Mouse (Mus musculus) limb, embryonic 10.5 days (tissue): Measurements from ENCODE around the gene Scamp4. TPM values are rescaled to one million over a fixed set of nuclear protein-coding genes. Genes with fewer than 3 reads are reported as not detected.
A peak's percentile ranks its signal among the peaks of the same experiment; 100 is the strongest.

ENCODE experiments used
- DNase-seq: peaks from one replicate; pipeline ENCODE4 v3.0.0-alpha.2; 2017; ENCODE audit warnings: low spot score
- H3K27ac ChIP-seq: fragments of 300-500 bp; sonication (generic); 2 replicates; pipeline ENCODE4 v1.5.1; 2016; ENCODE audit warnings: mild to moderate bottlenecking
- H3K27me3 ChIP-seq: fragments of 300-500 bp; sonication (generic); 2 replicates; pipeline ENCODE4 v1.6.1; 2016; ENCODE audit warnings: low read depth, mild to moderate bottlenecking; ENCODE audit not compliant: poor library complexity, severe bottlenecking
- H3K36me3 ChIP-seq: fragments of 300-500 bp; sonication (generic); 2 replicates; pipeline ENCODE4 v1.6.1; 2016; ENCODE audit warnings: mild to moderate bottlenecking, moderate library complexity
- H3K4me1 ChIP-seq: fragments of 300-500 bp; sonication (generic); 2 replicates; pipeline ENCODE4 v1.6.1; 2016
- H3K4me3 ChIP-seq: fragments of 300-500 bp; sonication (generic); 2 replicates; pipeline ENCODE4 v1.5.1; 2016; ENCODE audit warnings: mild to moderate bottlenecking, moderate library complexity
- H3K9me3 ChIP-seq: fragments of 300-500 bp; sonication (generic); replicated peaks from 2 replicates; pipeline ENCODE4 v1.6.1; 2016; ENCODE audit warnings: mild to moderate bottlenecking
- WGBS: fragments of 180-500 bp; shearing (Covaris S2); methylation state at CpG from one replicate; pipeline ENCODE4 v1.1.7; 2016; 5-methylcytosine and 5-hydroxymethylcytosine counted together
- polyA plus RNA-seq: library from polyadenylated mRNA; unstranded; fragments of >200 nt; fragmentation: Nextera tagmentation; extraction: Ambion mirVana; gene quantifications from 2 replicates; pipeline ENCODE4 v1.2.1, GENCODE M21; 2016

Gene Scamp4
- polyA plus RNA-seq, 1 experiment from 2014 or later: 87.8 TPM

GRCm38 (mm10) chr10:80653156-80653720, 50.6 kb downstream of the Scamp4 start:
- H3K27ac ChIP-seq: no peak overlapping the region
- H3K4me3 ChIP-seq: no peak overlapping the region
- H3K4me1 ChIP-seq: peaks cover 39% of the 10 kb centered on the region
- DNase-seq: no peak
- H3K27me3 ChIP-seq: no peaks in the 10 kb centered on the region
- no peaks in the 10 kb centered on the region for H3K9me3 ChIP-seq
- peaks cover 28% of the 10 kb centered on the region for H3K36me3 ChIP-seq
- WGBS: 90% methylated on average over 6 of the region's 6 CpGs

- H3K9me3 ChIP-seq: no peaks in the 10 kb centered on the region
- H3K27me3 ChIP-seq: no peaks in the 10 kb centered on the region
- H3K4me3 ChIP-seq: peak overlapping the region; percentile 93
- peak overlapping the region; percentile 96 for H3K27ac ChIP-seq
- WGBS: 92% methylated on average over 6 of the region's 6 CpGs
- no peak for DNase-seq
- H3K36me3 ChIP-seq: peaks cover 18% of the 10 kb centered on the region
- H3K4me1 ChIP-seq: peaks cover 48% of the 10 kb centered on the region
Measured at GRCm38 (mm10) chr10:80654866-80655265, 52.2 kb downstream of the Scamp4 start.

DNA sequence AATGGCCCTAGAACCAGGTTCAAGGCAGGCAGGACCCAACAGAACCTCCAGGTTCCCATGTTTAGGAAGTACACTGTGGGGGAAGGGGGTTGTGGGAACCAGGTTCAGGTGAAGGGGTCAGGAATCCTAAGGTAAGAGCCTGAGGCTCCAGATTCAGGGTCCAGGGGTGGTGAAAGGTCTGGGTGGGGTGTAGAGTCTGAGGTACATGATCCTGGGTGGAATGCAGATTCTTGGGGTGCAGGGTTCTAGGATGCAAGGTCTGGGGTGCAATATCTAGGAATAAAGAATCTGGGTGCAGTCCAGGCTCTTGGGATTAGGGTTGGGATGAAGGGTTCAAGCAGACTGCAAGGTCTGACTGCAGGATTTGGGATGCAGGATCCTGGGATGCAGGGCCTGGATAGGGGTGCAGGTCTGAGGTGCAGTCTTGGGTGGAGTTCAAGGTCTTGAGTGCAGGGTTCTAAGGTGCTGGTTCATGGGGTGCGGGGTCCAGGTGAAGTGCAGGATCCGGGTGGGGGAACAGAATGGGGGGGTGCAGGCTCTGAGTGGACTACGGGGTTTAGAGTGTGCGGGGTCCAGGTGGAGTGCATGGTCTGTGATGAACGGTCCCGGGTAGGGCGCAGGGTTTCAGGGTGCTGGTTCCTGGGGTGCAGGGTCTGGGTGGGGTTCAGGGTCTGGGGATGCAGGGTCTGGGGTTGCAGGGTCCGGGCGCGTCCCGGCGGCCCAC, 52.9 kb downstream of the Scamp4 start:
- Histone ChIP-seq H3K4me3 (peak overlapping the region; percentile 93), H3K27me3 (no peaks in the 10 kb centered on the region), H3K36me3 (peaks cover 11% of the 10 kb centered on the region), H3K27ac (peak overlapping the region; percentile 96), H3K9me3 (no peaks in the 10 kb centered on the region), H3K4me1 (peaks cover 45% of the 10 kb centered on the region)
- DNase-seq: no peak
- 7% methylated on average over 12 of the region's 12 CpGs for WGBS

GRCm38 (mm10) chr10:80656130-80656862, 53.6 kb downstream of the Scamp4 start:
- WGBS: under 1% methylated on average over 72 of the region's 72 CpGs
- H3K4me3 ChIP-seq: peak overlapping the region; percentile 93
- no peaks in the 10 kb centered on the region for H3K9me3 ChIP-seq
- peak; percentile 100 for DNase-seq
- peaks cover 49% of the 10 kb centered on the region for H3K4me1 ChIP-seq
- peaks cover 8% of the 10 kb centered on the region for H3K36me3 ChIP-seq
- H3K27me3 ChIP-seq: no peaks in the 10 kb centered on the region
- H3K27ac ChIP-seq: peak overlapping the region; percentile 96

DNA sequence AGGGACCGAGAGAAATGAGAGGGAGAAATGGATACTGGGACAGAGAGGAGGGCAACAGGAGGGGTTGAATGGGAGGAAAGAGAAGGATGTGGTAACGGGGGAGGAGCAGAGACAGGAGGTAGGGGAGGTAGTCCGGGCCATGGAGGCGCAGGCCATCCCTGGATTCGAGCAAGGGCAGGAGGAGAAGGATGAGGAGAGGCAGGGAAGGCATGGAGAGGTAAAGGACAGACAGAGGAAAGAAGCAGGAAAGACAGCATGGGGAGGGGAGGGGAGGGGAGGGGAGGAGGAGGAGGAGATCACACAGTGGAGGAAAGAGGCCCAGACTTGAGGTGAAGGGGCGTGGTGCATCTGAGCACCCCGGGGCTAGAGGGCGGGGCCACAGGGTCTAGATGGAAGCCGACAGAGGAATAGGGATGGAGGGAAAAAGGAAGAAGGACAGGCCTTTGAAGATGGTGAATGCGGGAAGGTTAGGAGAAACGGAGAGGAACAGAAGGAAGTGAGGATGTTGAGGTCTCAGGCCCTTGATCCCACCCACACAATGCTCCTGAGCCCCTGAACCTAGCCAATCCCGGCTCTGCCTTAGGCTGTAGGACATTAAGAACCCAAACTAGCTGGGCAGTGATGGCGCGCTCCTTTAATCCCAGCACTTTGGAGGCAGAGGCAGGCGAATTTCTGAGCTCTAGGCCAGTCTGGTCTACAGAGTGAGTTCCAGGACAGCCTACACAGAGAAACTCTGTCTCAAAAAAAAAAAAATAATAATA, 54.4 kb downstream of the Scamp4 start, which contains the start of gene Btbd2:
TSS of gene Btbd2 (minus strand) at position 209 of the 761 bp plus-strand sequence.
- Histone ChIP-seq H3K9me3 (no peaks in the 10 kb centered on the region), H3K4me3 (peak within 1 kb of the TSS; percentile 93), H3K4me1 (peaks cover 49% of the 10 kb centered on the region), H3K27me3 (no peaks in the 10 kb centered on the region), H3K27ac (peak within 1 kb of the TSS; percentile 96), H3K36me3 (peaks cover 6% of the 10 kb centered on the region)
- no peak for DNase-seq
- 18% methylated on average over 15 of the region's 15 CpGs for WGBS

GRCm38 (mm10) chr10:80658194-80658840, 55.6 kb downstream of the Scamp4 start:
- WGBS: 89% methylated on average over 14 of the region's 14 CpGs
- DNase-seq: no peak
- H3K9me3 ChIP-seq: no peaks in the 10 kb centered on the region
- H3K27me3 ChIP-seq: no peaks in the 10 kb centered on the region
- no peak overlapping the region for H3K4me3 ChIP-seq
- H3K27ac ChIP-seq: no peak overlapping the region
- H3K36me3 ChIP-seq: no peaks in the 10 kb centered on the region; the same call in 1 of the 2 replicates
- H3K4me1 ChIP-seq: peaks cover 55% of the 10 kb centered on the region

- WGBS: 62% methylated on average over 4 of the region's 4 CpGs
- no peak overlapping the region for H3K27ac ChIP-seq
- H3K36me3 ChIP-seq: no peaks in the 10 kb centered on the region
- H3K4me1 ChIP-seq: peaks cover 60% of the 10 kb centered on the region
- no peak overlapping the region for H3K4me3 ChIP-seq
- H3K9me3 ChIP-seq: no peaks in the 10 kb centered on the region
- H3K27me3 ChIP-seq: no peaks in the 10 kb centered on the region
- DNase-seq: no peak
Measured at GRCm38 (mm10) chr10:80658841-80659202, 56.1 kb downstream of the Scamp4 start.

GRCm38 (mm10) chr10:80659213-80659612, 56.5 kb downstream of the Scamp4 start:
- peak overlapping the region; percentile 56; the same call in 1 of the 2 replicates for H3K27ac ChIP-seq
- no peaks in the 10 kb centered on the region for H3K36me3 ChIP-seq
- H3K4me1 ChIP-seq: peaks cover 62% of the 10 kb centered on the region
- H3K27me3 ChIP-seq: no peaks in the 10 kb centered on the region
- H3K4me3 ChIP-seq: no peak overlapping the region
- WGBS: 21% methylated on average over 10 of the region's 10 CpGs
- no peaks in the 10 kb centered on the region for H3K9me3 ChIP-seq
- peak; percentile 81 for DNase-seq

GRCm38 (mm10) chr10:80661149-80661548, 58.5 kb downstream of the Scamp4 start:
- no peak overlapping the region for H3K4me3 ChIP-seq
- DNase-seq: no peak
- 0 out of 2 replicates have a peak overlapping the region, but pooled peaks have one; percentile 5 for H3K27ac ChIP-seq
- H3K4me1 ChIP-seq: peaks cover 64% of the 10 kb centered on the region
- WGBS: 41% methylated on average over 5 of the region's 5 CpGs
- H3K36me3 ChIP-seq: peaks cover 9% of the 10 kb centered on the region
- H3K27me3 ChIP-seq: no peaks in the 10 kb centered on the region
- no peaks in the 10 kb centered on the region for H3K9me3 ChIP-seq

GRCm38 (mm10) chr10:80663485-80664196, 61.0 kb downstream of the Scamp4 start:
- peaks cover 58% of the 10 kb centered on the region for H3K4me1 ChIP-seq
- H3K4me3 ChIP-seq: 0 out of 2 replicates have a peak overlapping the region, but pooled peaks have one; percentile 21
- 29% methylated on average over 5 of the region's 5 CpGs for WGBS
- peaks cover 34% of the 10 kb centered on the region for H3K36me3 ChIP-seq
- H3K9me3 ChIP-seq: no peaks in the 10 kb centered on the region
- H3K27ac ChIP-seq: peak overlapping the region; percentile 64; the same call in 1 of the 2 replicates
- H3K27me3 ChIP-seq: no peaks in the 10 kb centered on the region
- no peak for DNase-seq

- DNase-seq: no peak
- Histone ChIP-seq H3K4me3 (peak overlapping the region; percentile 4), H3K27me3 (no peaks in the 10 kb centered on the region), H3K9me3 (no peaks in the 10 kb centered on the region), H3K27ac (peak overlapping the region; percentile 64; the same call in 1 of the 2 replicates), H3K4me1 (peaks cover 52% of the 10 kb centered on the region), H3K36me3 (peaks cover 42% of the 10 kb centered on the region)
- WGBS: 40% methylated on average over 16 of the region's 16 CpGs
Measured at GRCm38 (mm10) chr10:80664197-80665015, 61.7 kb downstream of the Scamp4 start.
